Mouse (Mus musculus): ENCODE results near the gene Sumf1. TPM values are rescaled to one million over a fixed set of nuclear protein-coding genes. Genes with fewer than 3 reads are reported as not detected.

Sumf1 gene
- total and polyA plus RNA-seq, 3 experiments = 11.0 to 13.5 (median 12.1) TPM

GRCm38 (mm10) chr6:108130718-108131117, 54.7 kb downstream of the Sumf1 start:
- H3K4me3 ChIP-seq = no peak overlapping the region
- H3K4me1 ChIP-seq (ENCODE audit: control insufficient read depth, insufficient read depth, low read length) = no peaks in the 10 kb centered on the region; the same call in 1 of the 2 replicates
- no peaks in the 10 kb centered on the region for H3K36me3 ChIP-seq (ENCODE audit: control insufficient read depth, insufficient read depth, low read length)
- no peak overlapping the region for H3K9ac ChIP-seq (ENCODE audit: low read depth, low read length)
- H3K79me2 ChIP-seq (replicated peaks; ENCODE audit: control insufficient read depth, insufficient read depth, low read length) = no peaks in the 10 kb centered on the region
- TF ChIP-seq CTCF (IDR thresholded peaks at IDR 0.05) = no peak
- TF ChIP-seq EP300 (IDR thresholded peaks at IDR 0.05; ENCODE audit: insufficient read depth, low read depth, low read length) = no peak
- no peak for TF ChIP-seq POLR2A (IDR thresholded peaks at IDR 0.05; ENCODE audit: insufficient read depth, low read depth, low read length)
- no peaks in the 10 kb centered on the region for H3K27me3 ChIP-seq (ENCODE audit: control insufficient read depth, insufficient read depth, low read length)
- H3K27ac ChIP-seq = no peak overlapping the region
- WGBS = 74% methylated on average over 5 of the region's 5 CpGs
- intact Hi-C loops (cut with DNase I) = no loop called here
- no peak for DNase-seq

DNA sequence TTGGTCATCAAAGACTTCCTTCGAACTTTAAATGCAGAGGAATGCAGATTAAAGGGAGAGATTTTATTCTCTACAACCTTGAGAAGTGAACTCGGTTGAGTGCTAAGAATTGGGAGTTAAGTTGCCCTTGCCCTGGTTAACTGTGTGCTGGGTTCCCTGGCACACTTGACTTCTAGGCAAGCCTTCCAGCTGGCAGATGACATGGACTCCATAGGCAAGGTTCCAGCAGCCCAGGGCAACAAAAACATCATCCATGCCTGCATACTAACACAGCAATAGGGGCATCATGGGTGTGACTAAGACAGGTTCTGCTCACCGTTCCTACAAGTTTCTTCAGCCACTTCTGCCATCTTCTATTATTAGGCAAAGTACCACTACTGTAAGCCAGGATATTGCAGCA, 58.8 kb downstream of the Sumf1 start:
- Histone ChIP-seq H3K27me3 (ENCODE audit: control insufficient read depth, insufficient read depth, low read length) (no peaks in the 10 kb centered on the region), H3K27ac (peak overlapping the region; percentile 58), H3K4me3 (no peak overlapping the region), H3K79me2 (replicated peaks; ENCODE audit: control insufficient read depth, insufficient read depth, low read length) (no peaks in the 10 kb centered on the region), H3K4me1 (ENCODE audit: control insufficient read depth, insufficient read depth, low read length) (no peaks in the 10 kb centered on the region; the same call in 1 of the 2 replicates), H3K9ac (ENCODE audit: low read depth, low read length) (no peak overlapping the region), H3K36me3 (ENCODE audit: control insufficient read depth, insufficient read depth, low read length) (no peaks in the 10 kb centered on the region)
- intact Hi-C loops (cut with DNase I) = no loop called here
- DNase-seq = peak; percentile 32 to 59
- TF ChIP-seq POLR2A (IDR thresholded peaks at IDR 0.05; ENCODE audit: insufficient read depth, low read depth, low read length) (no peak), CTCF (IDR thresholded peaks at IDR 0.05) (no peak), EP300 (IDR thresholded peaks at IDR 0.05; ENCODE audit: insufficient read depth, low read depth, low read length) (no peak)
- WGBS = 70% methylated on average over 3 of the region's 3 CpGs

DNA sequence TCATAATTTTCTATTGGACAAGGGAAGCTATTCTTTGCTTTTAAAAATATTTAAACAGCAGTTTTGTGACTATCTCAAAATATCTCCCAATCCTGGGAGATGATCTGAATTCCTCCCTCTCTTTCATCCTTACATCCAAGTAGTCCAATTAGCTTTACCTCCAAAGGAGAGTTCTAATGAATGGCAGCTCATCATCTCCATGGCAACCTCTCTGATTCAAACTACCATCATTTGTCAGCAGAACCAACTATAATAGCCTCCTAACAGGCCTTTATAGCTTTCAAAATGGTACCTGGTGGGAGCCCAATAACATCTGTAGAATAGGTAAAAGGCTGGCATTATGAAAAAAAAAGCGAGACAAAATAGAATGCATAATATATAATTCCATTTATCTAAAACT, 59.9 kb downstream of the Sumf1 start:
- Histone ChIP-seq H3K4me3 (no peak overlapping the region), H3K4me1 (ENCODE audit: control insufficient read depth, insufficient read depth, low read length) (no peaks in the 10 kb centered on the region; the same call in 1 of the 2 replicates), H3K27me3 (ENCODE audit: control insufficient read depth, insufficient read depth, low read length) (no peaks in the 10 kb centered on the region), H3K27ac (no peak overlapping the region), H3K79me2 (replicated peaks; ENCODE audit: control insufficient read depth, insufficient read depth, low read length) (no peaks in the 10 kb centered on the region), H3K36me3 (ENCODE audit: control insufficient read depth, insufficient read depth, low read length) (no peaks in the 10 kb centered on the region), H3K9ac (ENCODE audit: low read depth, low read length) (no peak overlapping the region)
- 92% methylated on average over 1 of the region's 1 CpGs for WGBS
- intact Hi-C loops (cut with DNase I) = no loop called here
- no peak for DNase-seq
- no peak for TF ChIP-seq EP300 (IDR thresholded peaks at IDR 0.05; ENCODE audit: insufficient read depth, low read depth, low read length)
- no peak for TF ChIP-seq CTCF (IDR thresholded peaks at IDR 0.05)
- TF ChIP-seq POLR2A (IDR thresholded peaks at IDR 0.05; ENCODE audit: insufficient read depth, low read depth, low read length) = no peak

GRCm38 (mm10) chr6:108117881-108118280, 67.5 kb downstream of the Sumf1 start:
- H3K4me3 ChIP-seq = no peak overlapping the region
- no peak overlapping the region for H3K27ac ChIP-seq
- H3K27me3 ChIP-seq (ENCODE audit: control insufficient read depth, insufficient read depth, low read length) = no peaks in the 10 kb centered on the region
- H3K9ac ChIP-seq (ENCODE audit: low read depth, low read length) = no peak overlapping the region
- intact Hi-C loops (cut with DNase I) = no loop called here
- no peak for TF ChIP-seq POLR2A (IDR thresholded peaks at IDR 0.05; ENCODE audit: insufficient read depth, low read depth, low read length)
- no peak for TF ChIP-seq EP300 (IDR thresholded peaks at IDR 0.05; ENCODE audit: insufficient read depth, low read depth, low read length)
- no peak for TF ChIP-seq CTCF (IDR thresholded peaks at IDR 0.05)
- no peaks in the 10 kb centered on the region for H3K36me3 ChIP-seq (ENCODE audit: control insufficient read depth, insufficient read depth, low read length)
- DNase-seq = no peak
- no peaks in the 10 kb centered on the region for H3K4me1 ChIP-seq (ENCODE audit: control insufficient read depth, insufficient read depth, low read length)
- 94% methylated on average over 6 of the region's 6 CpGs for WGBS
- H3K79me2 ChIP-seq (replicated peaks; ENCODE audit: control insufficient read depth, insufficient read depth, low read length) = no peaks in the 10 kb centered on the region

DNA sequence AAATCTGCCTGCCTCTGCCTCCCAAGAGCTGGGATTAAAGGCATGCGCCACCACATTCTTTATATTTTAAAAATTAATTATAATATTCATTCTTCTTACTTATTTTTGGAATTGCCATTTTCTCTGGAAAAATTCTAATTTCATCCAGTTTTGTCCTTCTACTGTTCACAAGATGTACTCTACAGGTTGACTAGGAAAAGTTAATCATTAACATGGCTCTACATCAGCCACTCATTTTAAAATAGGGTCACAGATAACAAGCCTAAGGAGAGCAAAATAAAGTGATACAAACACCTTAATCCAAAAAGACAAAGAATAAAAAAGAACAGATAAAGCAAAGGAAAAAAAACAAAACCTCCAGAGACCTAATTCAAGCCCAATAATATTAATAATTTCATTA, 70.4 kb downstream of the Sumf1 start:
- Histone ChIP-seq H3K4me3 (no peak overlapping the region), H3K27ac (no peak overlapping the region), H3K9ac (ENCODE audit: low read depth, low read length) (no peak overlapping the region), H3K4me1 (ENCODE audit: control insufficient read depth, insufficient read depth, low read length) (peaks cover 3% of the 10 kb centered on the region), H3K27me3 (ENCODE audit: control insufficient read depth, insufficient read depth, low read length) (no peaks in the 10 kb centered on the region), H3K36me3 (ENCODE audit: control insufficient read depth, insufficient read depth, low read length) (no peaks in the 10 kb centered on the region; the same call in 1 of the 2 replicates), H3K79me2 (replicated peaks; ENCODE audit: control insufficient read depth, insufficient read depth, low read length) (no peaks in the 10 kb centered on the region)
- intact Hi-C loops (cut with DNase I) = no loop called here
- TF ChIP-seq EP300 (IDR thresholded peaks at IDR 0.05; ENCODE audit: insufficient read depth, low read depth, low read length) (no peak), POLR2A (IDR thresholded peaks at IDR 0.05; ENCODE audit: insufficient read depth, low read depth, low read length) (no peak)
- no peak for DNase-seq
- 100% methylated on average over 1 of the region's 1 CpGs for WGBS

GRCm38 (mm10) chr6:108111693-108112092, 73.7 kb downstream of the Sumf1 start:
- TF ChIP-seq POLR2A (IDR thresholded peaks at IDR 0.05; ENCODE audit: insufficient read depth, low read depth, low read length) = no peak
- no peak for TF ChIP-seq EP300 (IDR thresholded peaks at IDR 0.05; ENCODE audit: insufficient read depth, low read depth, low read length)
- TF ChIP-seq CTCF (IDR thresholded peaks at IDR 0.05) = no peak
- peaks cover 4% of the 10 kb centered on the region for H3K36me3 ChIP-seq (ENCODE audit: control insufficient read depth, insufficient read depth, low read length)
- no peak for DNase-seq
- H3K27ac ChIP-seq = no peak overlapping the region
- no peak overlapping the region for H3K9ac ChIP-seq (ENCODE audit: low read depth, low read length)
- no peak overlapping the region for H3K4me3 ChIP-seq
- H3K79me2 ChIP-seq (replicated peaks; ENCODE audit: control insufficient read depth, insufficient read depth, low read length) = no peaks in the 10 kb centered on the region
- intact Hi-C loops (cut with DNase I) = no loop called here
- peaks cover 3% of the 10 kb centered on the region for H3K4me1 ChIP-seq (ENCODE audit: control insufficient read depth, insufficient read depth, low read length)
- no peaks in the 10 kb centered on the region for H3K27me3 ChIP-seq (ENCODE audit: control insufficient read depth, insufficient read depth, low read length)
